Mouse (Mus musculus) erythroid progenitor cell, adult 5-6 weeks (primary cell): ENCODE data around the gene Glipr1l2. TPM values are rescaled to one million over a fixed set of nuclear protein-coding genes. Genes with fewer than 3 reads are reported as not detected.
"Not testable (repeated sequence)": the region's sequence is repeated elsewhere in the genome, so short reads cannot be mapped to it uniquely, and the experiment has no call there.

Experiments
- ATAC-seq: replicated peaks from 2 replicates; pipeline ENCODE4 v1.8.0; 2016; ENCODE audit warnings: moderate number of reproducible peaks, mild to moderate bottlenecking, moderate TSS enrichment, inconsistent platforms; ENCODE audit not compliant: poor library complexity, low FRiP score, severe bottlenecking
- total RNA-seq, 2 experiments: library from RNA; stranded (forward) in 1 of 2; stranded (reverse) in 1 of 2; fragments of 150-400 nt in 1 of 2; fragments of 186-747, 209-891 nt in 1 of 2; gene quantifications; 2 replicates each; pipeline versions ENCODE4 v1.2.3 to v1.2.4; 2015 to 2017; ENCODE audit warnings: low replicate concordance in 2 of 2

The Glipr1l2 gene
- not detected in 2 replicates for total RNA-seq (2015; ENCODE audit: low replicate concordance)
- total RNA-seq (2017; ENCODE audit: low replicate concordance): not detected in 2 replicates

DNA sequence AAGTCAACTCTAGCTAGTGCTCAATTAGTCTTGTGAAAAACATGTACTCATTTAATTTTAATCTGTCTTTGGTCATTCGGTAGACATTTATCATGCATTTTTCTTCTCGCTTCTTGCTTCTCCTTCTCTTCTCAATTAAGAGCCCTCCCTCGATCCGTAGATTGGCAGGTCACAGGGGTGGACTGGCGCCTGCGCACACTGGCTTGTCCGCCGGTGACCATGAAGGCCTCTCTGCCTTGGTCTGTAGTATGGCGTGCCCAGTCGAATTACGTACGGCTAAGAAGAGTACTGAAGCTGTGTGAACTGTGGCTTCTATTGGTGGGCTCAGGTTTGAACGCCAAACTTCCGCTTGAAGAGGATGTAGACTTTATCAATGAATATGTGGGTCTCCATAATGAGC is at the start of gene Glipr1l2:
Gene Glipr1l2 (plus strand): TSS at position 198 of the 400 bp plus-strand sequence.
- ATAC-seq: 0 out of 2 replicates have a peak, but pooled peaks have one; percentile 49

DNA sequence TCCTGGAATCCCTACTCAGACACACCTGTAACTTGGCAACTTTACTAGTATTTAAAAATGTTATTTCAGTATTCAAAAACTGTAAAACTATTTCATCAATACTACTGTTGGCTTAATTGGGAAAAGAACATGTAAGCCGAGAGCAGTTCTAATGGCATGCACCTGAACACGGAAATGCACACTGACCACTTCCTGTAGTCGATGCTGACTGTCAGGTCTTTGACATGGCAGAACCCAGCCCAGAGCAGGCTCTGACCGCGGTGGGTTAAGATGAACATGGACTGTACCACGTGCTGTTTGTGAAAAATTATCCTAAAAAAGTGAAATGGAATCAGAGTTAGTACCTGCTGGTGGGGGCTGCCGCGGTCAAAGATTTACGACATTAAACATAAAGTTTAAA is 39.6 kb upstream of the Glipr1l2 start:
- not testable (repeated sequence) for ATAC-seq

DNA sequence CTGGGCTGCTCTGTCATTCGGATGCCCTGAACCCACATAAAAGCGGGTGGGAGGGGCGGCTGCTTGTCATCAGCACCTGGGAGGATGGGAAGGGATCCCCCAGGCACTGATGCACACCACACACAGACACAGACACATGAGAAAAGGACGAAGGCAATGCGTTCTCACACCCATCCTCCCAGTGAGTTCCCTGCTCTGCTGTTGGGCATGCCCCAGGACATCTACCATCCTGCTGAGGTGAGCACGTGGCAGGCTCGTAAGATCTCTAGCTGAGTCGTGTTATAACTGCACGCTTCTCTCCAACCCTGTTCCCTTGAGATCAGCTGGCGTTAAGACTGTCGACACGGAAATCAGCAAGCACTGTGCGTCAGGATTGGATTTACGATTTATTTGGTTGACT is 38.9 kb upstream of the Glipr1l2 start:
- not testable (repeated sequence) for ATAC-seq

- ATAC-seq: no peak
Observed at GRCm38 (mm10) chr10:112051220-112051619, 31.9 kb upstream of the Glipr1l2 start.

DNA sequence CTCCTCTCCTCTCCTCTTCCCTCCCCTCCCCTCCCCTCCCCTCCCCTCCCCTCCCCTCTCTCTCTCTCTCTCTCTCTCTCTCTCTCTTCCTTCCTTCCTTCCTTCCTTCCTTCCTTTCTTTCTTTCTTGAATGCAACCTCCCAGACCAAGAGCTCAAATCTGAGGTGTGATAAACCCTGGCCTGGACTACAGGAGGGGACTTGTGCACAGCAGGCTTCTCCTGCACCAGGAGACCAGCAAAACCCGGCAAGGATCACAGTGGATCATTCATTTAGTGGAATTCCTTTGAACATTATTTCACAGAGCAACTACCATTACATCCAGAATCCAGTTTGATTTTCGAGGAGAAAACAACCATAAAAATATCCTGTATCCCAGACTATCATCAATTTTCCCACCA is 31.2 kb upstream of the Glipr1l2 start:
- ATAC-seq: not testable (repeated sequence)

DNA sequence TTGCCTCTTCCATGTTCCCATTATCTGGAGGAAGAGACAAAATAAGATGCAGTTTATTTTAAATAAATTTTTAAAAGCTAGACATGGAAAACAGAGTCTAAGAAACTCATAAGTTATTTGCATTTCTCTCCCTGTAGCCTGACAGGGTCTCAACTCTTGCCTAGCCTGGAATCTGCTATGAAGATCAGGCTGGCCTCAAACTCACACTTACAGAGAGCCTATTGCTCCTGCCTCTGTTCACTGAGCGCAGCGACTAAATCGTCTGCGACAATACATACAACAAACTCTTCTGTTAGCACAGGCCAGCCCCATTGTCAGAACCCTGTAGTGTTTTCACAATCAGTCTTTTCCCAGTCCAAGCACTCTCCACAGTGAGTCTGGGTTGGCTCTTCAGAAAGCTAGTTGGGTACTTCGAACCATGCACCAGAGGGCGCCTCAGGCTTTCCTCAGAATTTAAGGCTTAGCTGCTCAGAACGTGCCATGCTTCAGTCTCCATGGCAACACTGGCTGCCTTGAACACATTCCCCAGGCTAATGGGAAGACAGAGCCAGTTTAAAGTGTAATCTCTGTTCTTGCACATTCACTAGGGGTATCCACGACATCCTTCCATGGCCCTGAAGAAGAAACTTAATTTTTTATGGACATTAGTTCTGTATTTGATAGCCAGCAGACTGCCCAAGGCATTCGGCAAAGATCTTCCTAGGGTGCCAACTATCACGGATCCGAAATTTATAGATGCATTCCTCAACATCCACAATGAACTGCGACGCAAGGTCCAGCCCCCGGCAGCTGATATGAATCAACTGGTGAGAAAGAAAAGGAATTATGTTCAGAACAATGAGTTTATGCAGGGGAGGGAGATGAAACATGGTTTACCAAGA is 23.2 kb upstream of the Glipr1l2 start, which contains the start of gene Glipr1l1:
Gene Glipr1l1 (plus strand): TSS at position 488 of the 881 bp plus-strand sequence.
- ATAC-seq: no peak

DNA sequence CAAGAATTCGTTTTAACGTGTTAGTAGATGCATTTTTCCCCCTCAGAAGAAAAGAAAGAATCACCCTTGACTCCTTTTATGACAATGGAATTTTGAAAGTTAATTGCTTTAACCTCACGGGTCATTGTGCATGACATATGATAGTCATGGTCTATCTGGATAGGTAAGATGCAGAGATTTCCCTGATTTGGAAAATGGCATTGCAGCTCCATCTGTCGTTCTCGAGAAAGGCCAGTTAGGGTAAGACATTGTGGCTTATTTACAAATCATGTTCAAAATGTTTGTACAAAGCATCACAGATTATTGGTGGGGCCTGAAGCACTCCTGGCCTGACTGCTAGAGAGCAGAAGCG is 22.6 kb upstream of the Glipr1l2 start:
- ATAC-seq: not testable (repeated sequence)

GRCm38 (mm10) chr10:112080044-112080443 is 3.1 kb upstream of the Glipr1l2 start:
- no peak for ATAC-seq

- not testable (repeated sequence) for ATAC-seq
Observed at GRCm38 (mm10) chr10:112105785-112106184, 22.6 kb downstream of the Glipr1l2 start.

- no peak for ATAC-seq
Observed at GRCm38 (mm10) chr10:112110401-112110800, 27.2 kb downstream of the Glipr1l2 start.

GRCm38 (mm10) chr10:112125090-112125489 is 41.9 kb downstream of the Glipr1l2 start:
- not testable (repeated sequence) for ATAC-seq

DNA sequence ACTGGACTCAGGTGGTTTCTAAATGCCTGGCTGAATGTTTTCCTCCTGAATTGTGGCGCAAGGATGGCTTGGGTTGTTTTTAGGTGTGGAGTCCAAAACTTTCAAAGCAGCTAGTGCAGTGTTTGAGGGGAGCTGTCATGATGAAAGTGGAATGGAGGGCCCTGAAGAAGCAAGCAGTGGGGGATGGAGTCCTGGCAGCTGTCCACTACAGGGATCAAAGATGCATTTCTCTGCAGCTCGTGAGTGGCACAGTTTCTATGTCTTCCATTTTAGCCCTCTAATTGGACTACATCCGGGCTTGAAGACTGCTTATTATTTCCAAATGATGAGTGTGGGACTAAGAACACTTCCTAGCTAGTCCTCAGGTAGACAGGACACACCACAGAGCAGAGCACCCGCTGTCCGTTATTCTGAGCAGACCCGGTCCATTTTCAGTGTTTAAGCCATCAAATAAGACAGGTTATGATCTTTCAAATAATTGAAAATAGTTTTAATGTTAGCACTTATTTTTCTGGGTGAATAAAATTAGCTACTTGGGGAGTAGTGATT is 44.6 kb downstream of the Glipr1l2 start:
- not testable (repeated sequence) for ATAC-seq

DNA sequence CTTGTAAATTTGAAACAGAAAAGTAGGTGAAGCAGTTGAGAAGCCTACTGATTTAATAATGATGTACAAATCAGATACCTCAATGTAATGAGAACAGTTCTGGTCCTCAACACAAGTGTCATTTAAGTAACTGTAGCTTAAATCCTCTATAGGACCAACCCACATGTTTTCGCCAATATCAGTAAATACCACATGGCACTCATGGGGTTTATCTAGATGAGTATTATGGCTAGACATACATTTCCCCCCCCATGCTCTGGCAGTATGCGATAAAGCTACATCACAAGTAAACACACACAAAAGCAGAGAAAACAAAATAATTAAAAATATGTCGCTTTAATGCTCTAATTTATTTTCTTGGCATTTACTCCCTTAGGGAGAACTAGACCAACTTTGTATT is 49.0 kb downstream of the Glipr1l2 start:
- peak; percentile 65; the same call in 1 of the 2 replicates for ATAC-seq

GRCm38 (mm10) chr10:112138050-112138870 is 55.1 kb downstream of the Glipr1l2 start:
- ATAC-seq: no peak; the same call in 1 of the 2 replicates

DNA sequence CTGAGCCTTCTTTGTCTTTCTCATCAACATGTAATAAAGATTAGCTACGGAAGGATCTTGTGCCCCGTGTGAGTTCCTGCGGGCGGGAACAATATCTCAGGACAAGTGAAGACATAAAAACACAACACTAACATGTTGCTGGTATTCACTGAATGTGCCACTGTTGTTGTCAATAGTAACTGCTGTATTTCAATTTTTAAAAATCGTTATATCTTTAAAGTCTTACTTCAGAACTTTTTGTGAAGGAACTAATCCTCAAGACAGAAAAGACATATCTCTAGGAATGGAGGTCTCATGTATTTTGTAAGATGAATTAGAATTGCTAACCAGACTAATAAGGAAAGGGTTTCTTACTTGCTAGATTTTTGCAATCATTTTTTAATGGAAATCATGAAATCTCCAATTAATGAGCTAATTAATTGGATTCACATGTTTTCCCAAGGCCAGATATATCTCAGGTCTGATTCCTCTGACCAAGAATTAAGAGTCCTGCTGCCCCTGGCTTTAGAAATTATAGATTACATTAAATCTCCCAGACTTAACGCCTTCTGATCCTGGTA is 55.8 kb downstream of the Glipr1l2 start:
- ATAC-seq: no peak

- no peak for ATAC-seq
Observed at GRCm38 (mm10) chr10:112139834-112140233, 56.7 kb downstream of the Glipr1l2 start.
